Mouse (Mus musculus) forebrain, embryonic 10.5 days (tissue): ENCODE data around the gene Bdp1. TPM values are rescaled to one million over a fixed set of nuclear protein-coding genes. Genes with fewer than 3 reads are reported as not detected.
"Not testable (repeated sequence)": the region's sequence is repeated elsewhere in the genome, so short reads cannot be mapped to it uniquely, and the experiment has no call there.

ENCODE experiments used
- DNase-seq: peaks from one replicate; pipeline ENCODE4 v3.0.0-alpha.2; 2017; ENCODE audit warnings: low spot score; ENCODE audit errors: extremely low spot score
- H3K27ac ChIP-seq: fragments of 300-500 bp; sonication (generic); 2 replicates; pipeline ENCODE4 v1.5.1; 2016; ENCODE audit warnings: mild to moderate bottlenecking
- H3K27me3 ChIP-seq: fragments of 300-500 bp; sonication (generic); 2 replicates; pipeline ENCODE4 v1.6.1; 2016; ENCODE audit warnings: mild to moderate bottlenecking; ENCODE audit not compliant: poor library complexity, severe bottlenecking
- H3K36me3 ChIP-seq: fragments of 300-500 bp; sonication (generic); replicated peaks from 2 replicates; pipeline ENCODE4 v1.6.1; 2016; ENCODE audit warnings: mild to moderate bottlenecking, moderate library complexity
- H3K4me1 ChIP-seq: fragments of 300-500 bp; sonication (generic); 2 replicates; pipeline ENCODE4 v1.6.1; 2016
- H3K4me3 ChIP-seq: fragments of 300-500 bp; sonication (generic); 2 replicates; pipeline ENCODE4 v1.5.1; 2016; ENCODE audit warnings: mild to moderate bottlenecking, moderate library complexity
- H3K9me3 ChIP-seq: fragments of 300-500 bp; sonication (generic); 2 replicates; pipeline ENCODE4 v1.6.1; 2016; ENCODE audit warnings: mild to moderate bottlenecking, moderate library complexity
- WGBS: fragments of 180-500 bp; shearing (Covaris S2); methylation state at CpG from one replicate; pipeline ENCODE4 v1.1.7; 2016; 5-methylcytosine and 5-hydroxymethylcytosine counted together
- polyA plus RNA-seq: library from polyadenylated mRNA; unstranded; fragments of >200 nt; fragmentation: Nextera tagmentation; extraction: Ambion mirVana; gene quantifications from 2 replicates; pipeline ENCODE4 v1.2.1, GENCODE M21; 2016

Bdp1 gene
- polyA plus RNA-seq, 1 experiment from 2014 or later = 27.3 TPM

- no peak for DNase-seq
- Histone ChIP-seq H3K4me1 (no peaks in the 10 kb centered on the region), H3K4me3 (no peak overlapping the region), H3K36me3 (peaks cover 93% of the 10 kb centered on the region), H3K9me3 (no peaks in the 10 kb centered on the region), H3K27me3 (no peaks in the 10 kb centered on the region), H3K27ac (no peak overlapping the region)
- 93% methylated on average over 6 of the region's 6 CpGs for WGBS
Observed at GRCm38 (mm10) chr13:100067821-100068220, 36.0 kb downstream of the Bdp1 start.

GRCm38 (mm10) chr13:100063936-100064335 is 39.9 kb downstream of the Bdp1 start:
- DNase-seq = no peak
- H3K4me1 ChIP-seq = no peaks in the 10 kb centered on the region
- no peak overlapping the region for H3K4me3 ChIP-seq
- H3K9me3 ChIP-seq = no peaks in the 10 kb centered on the region
- H3K36me3 ChIP-seq = peaks cover 99% of the 10 kb centered on the region
- 98% methylated on average over 3 of the region's 3 CpGs for WGBS
- H3K27me3 ChIP-seq = no peaks in the 10 kb centered on the region
- no peak overlapping the region for H3K27ac ChIP-seq

- not testable (repeated sequence) for H3K4me1 ChIP-seq, DNase-seq, H3K4me3 ChIP-seq, H3K9me3 ChIP-seq, H3K27me3 ChIP-seq, H3K27ac ChIP-seq
- 95% methylated on average over 8 of the region's 8 CpGs for WGBS
- H3K36me3 ChIP-seq = peaks cover 98% of the 10 kb centered on the region
Observed at GRCm38 (mm10) chr13:100057738-100058137, 46.1 kb downstream of the Bdp1 start.

- Histone ChIP-seq H3K4me1 (no peaks in the 10 kb centered on the region), H3K4me3 (no peak overlapping the region), H3K9me3 (no peaks in the 10 kb centered on the region), H3K36me3 (peaks cover 89% of the 10 kb centered on the region), H3K27me3 (no peaks in the 10 kb centered on the region), H3K27ac (no peak overlapping the region)
- no peak for DNase-seq
- 96% methylated on average over 6 of the region's 6 CpGs for WGBS
Observed at GRCm38 (mm10) chr13:100026013-100026412, 77.9 kb downstream of the Bdp1 start.

- peaks cover 26% of the 10 kb centered on the region for H3K4me1 ChIP-seq
- H3K27me3 ChIP-seq = no peaks in the 10 kb centered on the region
- H3K36me3 ChIP-seq = peaks cover 18% of the 10 kb centered on the region
- H3K9me3 ChIP-seq = no peaks in the 10 kb centered on the region
- H3K27ac ChIP-seq = no peak overlapping the region
- no peak overlapping the region for H3K4me3 ChIP-seq
- WGBS = 92% methylated on average over 9 of the region's 9 CpGs
- no peak for DNase-seq
Observed at GRCm38 (mm10) chr13:100016891-100017290, 87.0 kb downstream of the Bdp1 start.

- H3K4me1 ChIP-seq = peaks cover 26% of the 10 kb centered on the region
- WGBS = 17% methylated on average over 8 of the region's 8 CpGs
- no peaks in the 10 kb centered on the region for H3K27me3 ChIP-seq
- DNase-seq = no peak
- peaks cover 11% of the 10 kb centered on the region for H3K36me3 ChIP-seq
- H3K4me3 ChIP-seq = peak overlapping the region; percentile 81
- H3K9me3 ChIP-seq = no peaks in the 10 kb centered on the region
- H3K27ac ChIP-seq = peak overlapping the region; percentile 85
Observed at GRCm38 (mm10) chr13:100015937-100016336, 87.9 kb downstream of the Bdp1 start.

- H3K9me3 ChIP-seq = no peaks in the 10 kb centered on the region
- H3K27ac ChIP-seq = peak within 1 kb of the TSS; percentile 85
- H3K4me1 ChIP-seq = peaks cover 26% of the 10 kb centered on the region
- 5% methylated on average over 47 of the region's 47 CpGs for WGBS
- H3K4me3 ChIP-seq = peak within 1 kb of the TSS; percentile 81
- no peaks in the 10 kb centered on the region for H3K27me3 ChIP-seq
- DNase-seq = peak; percentile 92
- H3K36me3 ChIP-seq = peaks cover 5% of the 10 kb centered on the region
Observed at GRCm38 (mm10) chr13:100014906-100015895, 88.7 kb downstream of the Bdp1 start, which contains the start of gene Mccc2. Mccc2 (minus strand) TSS chr13:100015639.

GRCm38 (mm10) chr13:100005911-100006496 is 97.9 kb downstream of the Bdp1 start:
- Histone ChIP-seq H3K4me3 (no peak overlapping the region), H3K36me3 (no peaks in the 10 kb centered on the region), H3K27ac (no peak overlapping the region), H3K4me1 (no peaks in the 10 kb centered on the region), H3K9me3 (no peaks in the 10 kb centered on the region), H3K27me3 (no peaks in the 10 kb centered on the region)
- 90% methylated on average over 12 of the region's 12 CpGs for WGBS
- DNase-seq = no peak

GRCm38 (mm10) chr13:100001790-100002196 is 102.1 kb downstream of the Bdp1 start:
- DNase-seq = peak; percentile 72
- Histone ChIP-seq H3K4me3 (no peak overlapping the region), H3K36me3 (no peaks in the 10 kb centered on the region), H3K27me3 (no peaks in the 10 kb centered on the region), H3K9me3 (no peaks in the 10 kb centered on the region), H3K27ac (no peak overlapping the region), H3K4me1 (no peaks in the 10 kb centered on the region)
- 33% methylated on average over 5 of the region's 5 CpGs for WGBS

- H3K36me3 ChIP-seq = no peaks in the 10 kb centered on the region
- H3K27me3 ChIP-seq = no peaks in the 10 kb centered on the region
- WGBS = 92% methylated on average over 3 of the region's 3 CpGs
Observed at GRCm38 (mm10) chr13:99999078-99999477, 104.8 kb downstream of the Bdp1 start.

GRCm38 (mm10) chr13:99998099-99998498 is 105.8 kb downstream of the Bdp1 start:
- DNase-seq = no peak
- Histone ChIP-seq H3K9me3 (no peaks in the 10 kb centered on the region), H3K36me3 (0 out of 2 replicates have a peak, but pooled peaks cover 2% of the 10 kb centered on the region), H3K27ac (no peak overlapping the region), H3K4me3 (no peak overlapping the region), H3K27me3 (no peaks in the 10 kb centered on the region), H3K4me1 (no peaks in the 10 kb centered on the region)
- 83% methylated on average over 3 of the region's 3 CpGs for WGBS

More at GRCm38 (mm10) chr13:99999078-99999477, 104.8 kb downstream of the Bdp1 start:
- Histone ChIP-seq H3K27ac (no peak overlapping the region), H3K9me3 (no peaks in the 10 kb centered on the region), H3K4me3 (no peak overlapping the region), H3K4me1 (no peaks in the 10 kb centered on the region)
- no peak for DNase-seq

GRCm38 (mm10) chr13:99989592-99989991 is 114.3 kb downstream of the Bdp1 start:
- Histone ChIP-seq H3K27me3 (no peaks in the 10 kb centered on the region), H3K36me3 (peaks cover 27% of the 10 kb centered on the region; the same call in 1 of the 2 replicates)

GRCm38 (mm10) chr13:99983320-99983719 is 120.5 kb downstream of the Bdp1 start:
- no peak overlapping the region for H3K4me3 ChIP-seq
- H3K27me3 ChIP-seq = no peaks in the 10 kb centered on the region
- 89% methylated on average over 1 of the region's 1 CpGs for WGBS
- no peaks in the 10 kb centered on the region for H3K9me3 ChIP-seq
- DNase-seq = no peak
- peaks cover 8% of the 10 kb centered on the region; the same call in 1 of the 2 replicates for H3K4me1 ChIP-seq
- no peak overlapping the region for H3K27ac ChIP-seq
- H3K36me3 ChIP-seq = peaks cover 24% of the 10 kb centered on the region; the same call in 1 of the 2 replicates

More at GRCm38 (mm10) chr13:99989592-99989991, 114.3 kb downstream of the Bdp1 start:
- Histone ChIP-seq H3K27ac (no peak overlapping the region), H3K4me3 (no peak overlapping the region), H3K9me3 (no peaks in the 10 kb centered on the region), H3K4me1 (no peaks in the 10 kb centered on the region)
- 96% methylated on average over 4 of the region's 4 CpGs for WGBS
- no peak for DNase-seq
